Mouse (Mus musculus): ENCODE data around the gene Zbtb4. TPM values are rescaled to one million over a fixed set of nuclear protein-coding genes. Genes with fewer than 3 reads are reported as not detected.
A peak's percentile ranks its signal among the peaks of the same experiment; 100 is the strongest.

The Zbtb4 gene
- polyA plus RNA-seq, 1 experiment from 2014 or later: 2.8 TPM

- H3K4me2 ChIP-seq: 0 out of 2 replicates have a peak overlapping the region, but pooled peaks have one; percentile 49
- 89% methylated on average over 5 of the region's 5 CpGs for WGBS
Observed at GRCm38 (mm10) chr11:69754233-69754632, 11.5 kb upstream of the Zbtb4 start.

DNA sequence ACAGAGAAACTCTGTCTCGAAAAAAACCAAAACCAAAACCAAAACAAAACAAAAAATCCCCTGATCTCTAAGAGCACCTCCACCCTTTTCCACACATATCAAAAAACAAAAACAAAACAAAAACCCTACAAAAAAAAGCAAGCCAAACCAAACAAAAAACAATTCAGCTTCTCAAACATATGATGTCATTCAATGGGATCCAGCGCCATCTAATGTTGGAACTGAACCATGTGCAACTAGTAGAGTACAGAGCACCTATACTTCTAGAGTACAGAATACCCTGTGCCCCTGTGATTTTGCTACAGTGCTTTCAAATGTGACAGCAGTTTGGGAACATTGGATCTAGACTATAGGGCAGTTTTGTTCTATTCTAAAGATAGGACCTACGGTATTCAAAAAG, 11.0 kb upstream of the Zbtb4 start:
- Histone ChIP-seq H3K9me3 (replicated peaks) (no peaks in the 10 kb centered on the region), H3K4me1 (peaks cover 45% of the 10 kb centered on the region), H3K4me2 (peak overlapping the region; percentile 49), H3K9ac (no peak overlapping the region), H3K27me3 (no peaks in the 10 kb centered on the region), H3K4me3 (replicated peaks) (peak overlapping the region; percentile 0; the same call in 1 of the 2 replicates), H3K36me3 (no peaks in the 10 kb centered on the region), H3K27ac (no peak overlapping the region)
- ATAC-seq (replicated peaks; ENCODE audit: low FRiP score): no peak
- 52% methylated on average over 3 of the region's 3 CpGs for WGBS

More at GRCm38 (mm10) chr11:69754233-69754632, 11.5 kb upstream of the Zbtb4 start:
- Histone ChIP-seq H3K27me3 (no peaks in the 10 kb centered on the region), H3K27ac (no peak overlapping the region), H3K9me3 (replicated peaks) (no peaks in the 10 kb centered on the region), H3K9ac (no peak overlapping the region), H3K36me3 (no peaks in the 10 kb centered on the region; the same call in 1 of the 2 replicates), H3K4me1 (peaks cover 41% of the 10 kb centered on the region), H3K4me3 (replicated peaks) (no peak overlapping the region)
- ATAC-seq (replicated peaks; ENCODE audit: low FRiP score): no peak

- Histone ChIP-seq H3K27ac (peak overlapping the region; percentile 100), H3K4me3 (replicated peaks) (peak overlapping the region; percentile 69), H3K36me3 (no peaks in the 10 kb centered on the region), H3K4me1 (peaks cover 53% of the 10 kb centered on the region), H3K9me3 (replicated peaks) (no peaks in the 10 kb centered on the region), H3K27me3 (no peaks in the 10 kb centered on the region), H3K9ac (peak overlapping the region; percentile 76), H3K4me2 (peak overlapping the region; percentile 64)
- 34% methylated on average over 9 of the region's 9 CpGs for WGBS
- ATAC-seq (replicated peaks; ENCODE audit: low FRiP score): 0 out of 2 replicates have a peak, but pooled peaks have one; percentile 0
Observed at GRCm38 (mm10) chr11:69757303-69758089, 8.2 kb upstream of the Zbtb4 start.

DNA sequence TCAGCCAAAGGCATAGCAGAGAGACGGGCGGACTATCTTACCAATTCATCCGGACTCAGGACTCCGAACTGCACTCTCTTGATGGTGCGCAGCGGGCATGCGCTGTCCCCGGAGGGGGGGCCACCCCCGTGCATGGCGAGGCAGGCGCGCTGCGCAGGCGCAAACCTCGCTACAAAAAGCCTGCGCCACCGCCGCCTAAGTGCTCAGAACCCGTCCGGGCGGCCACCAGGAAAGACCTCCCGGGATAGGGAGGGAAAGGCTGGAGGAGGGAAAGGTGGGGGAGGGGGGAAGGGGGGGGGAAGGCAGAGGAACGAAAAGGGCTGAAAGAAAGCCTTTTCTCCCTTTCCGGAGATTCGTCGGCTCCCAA, 7.6 kb upstream of the Zbtb4 start:
- Histone ChIP-seq H3K27me3 (no peaks in the 10 kb centered on the region), H3K4me1 (peaks cover 51% of the 10 kb centered on the region), H3K36me3 (no peaks in the 10 kb centered on the region), H3K9ac (peak overlapping the region; percentile 76), H3K4me2 (peak overlapping the region; percentile 64), H3K4me3 (replicated peaks) (peak overlapping the region; percentile 69), H3K9me3 (replicated peaks) (no peaks in the 10 kb centered on the region), H3K27ac (peak overlapping the region; percentile 100)
- ATAC-seq (replicated peaks; ENCODE audit: low FRiP score): peak; percentile 89
- WGBS: under 1% methylated on average over 26 of the region's 26 CpGs

- Histone ChIP-seq H3K36me3 (no peaks in the 10 kb centered on the region), H3K9ac (peak within 1 kb of the TSS; percentile 76), H3K4me1 (peaks cover 49% of the 10 kb centered on the region), H3K4me2 (peak within 1 kb of the TSS; percentile 64), H3K27me3 (no peaks in the 10 kb centered on the region), H3K9me3 (replicated peaks) (no peaks in the 10 kb centered on the region), H3K4me3 (replicated peaks) (peak within 1 kb of the TSS; percentile 69), H3K27ac (peak within 1 kb of the TSS; percentile 100)
- 0% methylated on average over 36 of the region's 36 CpGs for WGBS
- ATAC-seq (replicated peaks; ENCODE audit: low FRiP score): peak; percentile 95
Observed at GRCm38 (mm10) chr11:69758478-69758970, 7.2 kb upstream of the Zbtb4 start, which contains the start of gene Polr2a. TSS of gene Polr2a (minus strand) at chr11:69758637.

- H3K27me3 ChIP-seq: no peaks in the 10 kb centered on the region
- no peaks in the 10 kb centered on the region for H3K9me3 ChIP-seq (replicated peaks)
- peak overlapping the region; percentile 64 for H3K4me2 ChIP-seq
- peaks cover 45% of the 10 kb centered on the region for H3K4me1 ChIP-seq
- H3K27ac ChIP-seq: peak overlapping the region; percentile 100
- H3K4me3 ChIP-seq (replicated peaks): peak overlapping the region; percentile 69
- ATAC-seq (replicated peaks; ENCODE audit: low FRiP score): peak; percentile 89
- H3K36me3 ChIP-seq: no peaks in the 10 kb centered on the region
- under 1% methylated on average over 37 of the region's 37 CpGs for WGBS
- H3K9ac ChIP-seq: peak overlapping the region; percentile 76
Observed at GRCm38 (mm10) chr11:69758971-69759721, 6.6 kb upstream of the Zbtb4 start.

DNA sequence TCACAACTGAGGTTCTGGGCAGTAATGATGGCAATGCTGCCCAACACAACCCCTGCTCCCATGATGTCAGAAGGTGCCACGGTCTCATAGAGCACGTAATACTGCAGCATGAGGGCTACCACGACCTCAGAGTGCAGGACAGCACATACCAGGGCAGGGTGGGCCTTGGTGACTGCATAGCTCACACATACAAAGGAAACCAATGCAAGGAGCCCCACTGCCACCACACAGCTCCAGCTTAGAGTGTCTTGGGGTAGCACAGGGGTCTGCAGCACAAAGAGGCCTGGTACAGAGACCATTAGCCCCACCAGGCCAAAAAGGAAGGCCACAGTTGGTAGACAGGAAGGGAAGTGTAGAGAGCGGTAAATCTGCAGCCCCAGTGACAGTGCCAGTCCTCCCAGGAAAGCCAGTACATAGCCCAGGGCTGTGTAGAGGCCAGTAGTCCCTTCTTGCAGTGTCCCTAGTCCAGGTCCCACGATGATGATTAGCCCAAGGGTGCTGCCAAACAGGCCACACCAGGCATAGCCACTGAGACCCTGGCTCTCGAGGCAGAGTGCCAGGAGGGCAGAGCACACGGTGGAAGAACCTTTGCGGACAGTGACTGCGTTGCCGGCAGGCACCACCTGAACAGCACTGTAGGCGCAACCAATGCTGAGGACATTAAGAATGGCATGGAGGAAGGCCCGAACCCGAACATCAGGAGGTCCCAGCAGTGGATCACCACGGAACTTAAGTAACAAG, 5.4 kb upstream of the Zbtb4 start:
- Histone ChIP-seq H3K9ac (0 out of 2 replicates have a peak overlapping the region, but pooled peaks have one; percentile 76), H3K9me3 (replicated peaks) (no peaks in the 10 kb centered on the region), H3K36me3 (no peaks in the 10 kb centered on the region), H3K4me1 (peaks cover 39% of the 10 kb centered on the region), H3K4me2 (peak overlapping the region; percentile 64), H3K4me3 (replicated peaks) (no peak overlapping the region), H3K27ac (peak overlapping the region; percentile 100), H3K27me3 (no peaks in the 10 kb centered on the region)
- WGBS: 84% methylated on average over 14 of the region's 14 CpGs
- ATAC-seq (replicated peaks; ENCODE audit: low FRiP score): no peak

- Histone ChIP-seq H3K4me2 (no peak overlapping the region), H3K36me3 (no peaks in the 10 kb centered on the region), H3K4me3 (replicated peaks) (no peak overlapping the region), H3K4me1 (peaks cover 37% of the 10 kb centered on the region), H3K9me3 (replicated peaks) (no peaks in the 10 kb centered on the region), H3K9ac (no peak overlapping the region), H3K27me3 (no peaks in the 10 kb centered on the region), H3K27ac (0 out of 2 replicates have a peak overlapping the region, but pooled peaks have one; percentile 100)
- ATAC-seq (replicated peaks; ENCODE audit: low FRiP score): no peak
- WGBS: 96% methylated on average over 7 of the region's 7 CpGs
Observed at GRCm38 (mm10) chr11:69760901-69761200, 4.9 kb upstream of the Zbtb4 start.

DNA sequence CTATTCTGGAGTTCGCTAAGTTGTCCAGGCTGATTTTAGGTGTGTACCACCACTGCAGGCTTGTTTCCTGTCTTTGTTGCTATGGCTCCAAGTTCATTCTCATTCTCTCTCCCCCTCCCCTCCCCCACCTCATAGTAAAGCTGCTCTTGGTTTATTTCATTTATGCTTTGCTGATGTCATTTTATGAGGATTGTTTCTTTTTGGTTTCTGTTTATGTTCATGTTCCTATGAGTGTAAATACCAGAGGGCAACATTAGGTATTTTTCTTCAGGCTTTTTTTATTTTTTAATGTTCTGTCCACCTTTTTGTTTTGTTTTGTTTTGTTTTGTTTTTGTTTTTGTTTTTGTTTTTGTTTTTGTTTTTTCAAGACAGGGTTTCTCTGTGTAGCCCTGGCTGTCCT, 3.8 kb upstream of the Zbtb4 start, which contains the start of gene Slc35g3:
Gene Slc35g3, minus strand, starts transcription at position 101 of the 400 bp plus-strand sequence.
- ATAC-seq (replicated peaks; ENCODE audit: low FRiP score): no peak
- 63% methylated on average over 1 of the region's 1 CpGs for WGBS
- no peaks in the 10 kb centered on the region for H3K27me3 ChIP-seq

DNA sequence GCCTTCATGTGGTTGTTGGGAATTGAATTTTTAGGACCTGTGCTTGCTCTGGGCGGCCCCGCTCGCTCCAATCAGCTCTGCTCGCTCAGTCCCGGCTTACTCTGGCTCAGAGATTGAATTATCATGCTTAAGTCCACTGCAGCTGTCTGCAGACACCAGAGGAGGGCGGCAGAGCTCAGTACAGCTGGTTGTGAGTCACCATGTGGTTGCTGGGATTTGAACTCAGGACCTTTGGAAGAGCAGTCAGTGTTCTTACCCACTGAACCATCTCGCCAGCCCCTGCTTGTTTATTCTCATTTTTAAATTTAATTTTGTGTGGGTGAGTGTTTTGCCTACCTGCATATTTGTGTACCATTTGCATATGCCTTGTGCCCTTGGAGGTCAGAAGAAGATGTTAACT, 2.2 kb upstream of the Zbtb4 start:
- Histone ChIP-seq H3K4me2 (no peak overlapping the region), H3K4me1 (peaks cover 45% of the 10 kb centered on the region), H3K27ac (no peak overlapping the region), H3K36me3 (no peaks in the 10 kb centered on the region), H3K9me3 (replicated peaks) (no peaks in the 10 kb centered on the region), H3K27me3 (no peaks in the 10 kb centered on the region), H3K4me3 (replicated peaks) (no peak overlapping the region), H3K9ac (no peak overlapping the region)
- WGBS: 75% methylated on average over 7 of the region's 7 CpGs
- ATAC-seq (replicated peaks; ENCODE audit: low FRiP score): no peak

More for the DNA sequence above, 3.8 kb upstream of the Zbtb4 start, which contains the start of gene Slc35g3:
- no peaks in the 10 kb centered on the region for H3K36me3 ChIP-seq
- no peak within 1 kb of the TSS for H3K4me2 ChIP-seq
- H3K27ac ChIP-seq: 0 out of 2 replicates have a peak within 1 kb of the TSS, but pooled peaks have one; percentile 100
- H3K9me3 ChIP-seq (replicated peaks): no peaks in the 10 kb centered on the region
- H3K4me1 ChIP-seq: peaks cover 37% of the 10 kb centered on the region
- no peak within 1 kb of the TSS for H3K4me3 ChIP-seq (replicated peaks)
- H3K9ac ChIP-seq: no peak within 1 kb of the TSS

- Histone ChIP-seq H3K36me3 (no peaks in the 10 kb centered on the region), H3K9ac (peak overlapping the region; percentile 94), H3K4me1 (peaks cover 31% of the 10 kb centered on the region), H3K27ac (peak overlapping the region; percentile 87), H3K27me3 (no peaks in the 10 kb centered on the region), H3K4me3 (replicated peaks) (peak overlapping the region; percentile 86), H3K9me3 (replicated peaks) (no peaks in the 10 kb centered on the region), H3K4me2 (peak overlapping the region; percentile 75)
- peak; percentile 77 for ATAC-seq (replicated peaks; ENCODE audit: low FRiP score)
- 1% methylated on average over 34 of the region's 37 CpGs for WGBS
Observed at GRCm38 (mm10) chr11:69766126-69766609, 456 bp downstream of the Zbtb4 start.

Data from kidney, embryonic 15.5 days (tissue).